Mouse (Mus musculus): Measurements from ENCODE around the gene Atp11a. TPM values are rescaled to one million over a fixed set of nuclear protein-coding genes. Genes with fewer than 3 reads are reported as not detected.

The Atp11a gene
- total RNA-seq, 1 experiment: 65.9 TPM

DNA sequence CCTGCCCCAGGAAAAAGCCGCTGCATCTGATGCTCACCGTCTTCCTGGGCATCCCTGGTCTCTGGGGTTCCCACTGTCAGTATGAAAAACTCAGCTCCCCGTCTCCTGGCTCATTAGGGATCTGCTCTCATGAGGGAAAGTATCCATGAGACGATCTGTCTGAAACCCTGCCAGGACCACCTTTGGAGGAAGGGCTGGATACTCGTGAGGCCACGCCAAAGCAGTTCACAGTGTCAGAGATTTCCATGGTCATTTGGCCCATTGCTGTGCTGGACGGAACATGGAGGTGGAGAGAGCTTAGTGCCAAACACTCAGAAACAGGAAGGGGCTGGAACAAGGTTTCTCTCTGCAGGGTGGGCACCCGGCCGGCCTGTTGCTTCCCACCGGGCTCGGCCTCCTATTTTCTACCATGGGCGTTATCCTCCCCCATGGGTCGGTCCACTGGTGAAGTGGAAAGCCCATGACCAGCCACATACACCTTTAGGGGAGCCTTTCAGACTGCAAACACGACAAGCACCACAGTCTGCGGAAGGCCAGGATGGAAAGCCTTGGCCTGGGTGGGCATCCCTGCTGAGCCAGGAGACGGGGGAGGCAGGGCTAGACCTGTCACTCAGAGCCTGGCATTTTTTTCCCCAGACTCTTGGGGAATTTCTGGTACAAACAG, 131.1 kb downstream of the Atp11a start:
- H3K27ac ChIP-seq (ENCODE audit: insufficient read depth, low read depth, low read length, poor library complexity, severe bottlenecking): no peak overlapping the region
- peaks cover 14% of the 10 kb centered on the region; the same call in 1 of the 2 replicates for H3K36me3 ChIP-seq (ENCODE audit: control insufficient read depth, insufficient read depth, low read length, poor library complexity, severe bottlenecking)
- H3K9ac ChIP-seq (ENCODE audit: insufficient read depth, low read depth, low read length, poor library complexity, severe bottlenecking): no peak overlapping the region
- in situ Hi-C loops (cut with MboI; ENCODE audit: low sequenced_read_pairs in 2 of 2, unreplicated experiment in 2 of 2): no loop called here
- TF ChIP-seq HCFC1 (IDR thresholded peaks at IDR 0.05; ENCODE audit: borderline replicate concordance, insufficient read depth, low read length) (no peak), ZNF384 (IDR thresholded peaks at IDR 0.05; ENCODE audit: low read depth, low read length) (no peak), CHD2 (IDR thresholded peaks at IDR 0.05; ENCODE audit: low read depth, low read length) (no peak), MAFK (IDR thresholded peaks at IDR 0.05; ENCODE audit: insufficient read depth, low read depth, low read length) (no peak), ZC3H11A (IDR thresholded peaks at IDR 0.05; ENCODE audit: borderline replicate concordance, low read depth, low read length) (no peak)
- peaks cover 0 to 4% of the 10 kb centered on the region in 2 experiments; a peak in 1 of 4 replicates for H3K4me1 ChIP-seq (ENCODE audit: control insufficient read depth in 2 of 2, insufficient read depth in 2 of 2, low read length in 2 of 2, poor library complexity in 1 of 2)
- DNase-seq (ENCODE audit: low read depth, low spot score): no peak
- H3K4me3 ChIP-seq (ENCODE audit: insufficient read depth in 1 of 2, low read depth in 1 of 2, low read length in 2 of 2, poor library complexity in 1 of 2, severe bottlenecking in 1 of 2): no peak overlapping the region
- no peaks in the 10 kb centered on the region for H3K9me3 ChIP-seq (ENCODE audit: control insufficient read depth, insufficient read depth, low read depth, low read length)

- H3K4me3 ChIP-seq (ENCODE audit: insufficient read depth in 1 of 2, low read depth in 1 of 2, low read length in 2 of 2, poor library complexity in 1 of 2, severe bottlenecking in 1 of 2): no peak overlapping the region
- H3K4me1 ChIP-seq (ENCODE audit: control insufficient read depth in 2 of 2, insufficient read depth in 2 of 2, low read length in 2 of 2, poor library complexity in 1 of 2): peaks cover 0 to 2% of the 10 kb centered on the region in 2 experiments; a peak in 1 of 4 replicates
- no peak for DNase-seq (ENCODE audit: low read depth, low spot score)
- H3K27ac ChIP-seq (ENCODE audit: insufficient read depth, low read depth, low read length, poor library complexity, severe bottlenecking): no peak overlapping the region
- no peak for TF ChIP-seq CHD2 (IDR thresholded peaks at IDR 0.05; ENCODE audit: low read depth, low read length)
- no peak for TF ChIP-seq MAFK (IDR thresholded peaks at IDR 0.05; ENCODE audit: insufficient read depth, low read depth, low read length)
- no peak for TF ChIP-seq ZC3H11A (IDR thresholded peaks at IDR 0.05; ENCODE audit: borderline replicate concordance, low read depth, low read length)
- TF ChIP-seq HCFC1 (IDR thresholded peaks at IDR 0.05; ENCODE audit: borderline replicate concordance, insufficient read depth, low read length): no peak
- no peak for TF ChIP-seq ZNF384 (IDR thresholded peaks at IDR 0.05; ENCODE audit: low read depth, low read length)
- no peak overlapping the region for H3K9ac ChIP-seq (ENCODE audit: insufficient read depth, low read depth, low read length, poor library complexity, severe bottlenecking)
- H3K9me3 ChIP-seq (ENCODE audit: control insufficient read depth, insufficient read depth, low read depth, low read length): no peaks in the 10 kb centered on the region
- H3K36me3 ChIP-seq (ENCODE audit: control insufficient read depth, insufficient read depth, low read length, poor library complexity, severe bottlenecking): peaks cover 12% of the 10 kb centered on the region; the same call in 1 of the 2 replicates
- in situ Hi-C loops (cut with MboI; ENCODE audit: low sequenced_read_pairs in 2 of 2, unreplicated experiment in 2 of 2): no loop called here
Observed at GRCm38 (mm10) chr8:12889046-12889598, 132.3 kb downstream of the Atp11a start.

- no peak for TF ChIP-seq CHD2 (IDR thresholded peaks at IDR 0.05; ENCODE audit: low read depth, low read length)
- no peak for TF ChIP-seq MAFK (IDR thresholded peaks at IDR 0.05; ENCODE audit: insufficient read depth, low read depth, low read length)
- TF ChIP-seq HCFC1 (IDR thresholded peaks at IDR 0.05; ENCODE audit: borderline replicate concordance, insufficient read depth, low read length): no peak
- TF ChIP-seq ZC3H11A (IDR thresholded peaks at IDR 0.05; ENCODE audit: borderline replicate concordance, low read depth, low read length): no peak
- TF ChIP-seq ZNF384 (IDR thresholded peaks at IDR 0.05; ENCODE audit: low read depth, low read length): no peak
- DNase-seq (ENCODE audit: low read depth, low spot score): no peak
- Histone ChIP-seq H3K9ac (ENCODE audit: insufficient read depth, low read depth, low read length, poor library complexity, severe bottlenecking) (no peak overlapping the region), H3K9me3 (ENCODE audit: control insufficient read depth, insufficient read depth, low read depth, low read length) (no peaks in the 10 kb centered on the region), H3K27ac (ENCODE audit: insufficient read depth, low read depth, low read length, poor library complexity, severe bottlenecking) (no peak overlapping the region), H3K4me3 (ENCODE audit: insufficient read depth in 1 of 2, low read depth in 1 of 2, low read length in 2 of 2, poor library complexity in 1 of 2, severe bottlenecking in 1 of 2) (no peak overlapping the region), H3K4me1 (ENCODE audit: control insufficient read depth in 2 of 2, insufficient read depth in 2 of 2, low read length in 2 of 2, poor library complexity in 1 of 2) (peaks cover 0 to 10% of the 10 kb centered on the region in 2 experiments; a peak in 1 of 4 replicates), H3K36me3 (ENCODE audit: control insufficient read depth, insufficient read depth, low read length, poor library complexity, severe bottlenecking) (peaks cover 3% of the 10 kb centered on the region; the same call in 1 of the 2 replicates)
- in situ Hi-C loops (cut with MboI; ENCODE audit: low sequenced_read_pairs in 2 of 2, unreplicated experiment in 2 of 2): no loop called here
Observed at GRCm38 (mm10) chr8:12892882-12893446, 136.2 kb downstream of the Atp11a start.

DNA sequence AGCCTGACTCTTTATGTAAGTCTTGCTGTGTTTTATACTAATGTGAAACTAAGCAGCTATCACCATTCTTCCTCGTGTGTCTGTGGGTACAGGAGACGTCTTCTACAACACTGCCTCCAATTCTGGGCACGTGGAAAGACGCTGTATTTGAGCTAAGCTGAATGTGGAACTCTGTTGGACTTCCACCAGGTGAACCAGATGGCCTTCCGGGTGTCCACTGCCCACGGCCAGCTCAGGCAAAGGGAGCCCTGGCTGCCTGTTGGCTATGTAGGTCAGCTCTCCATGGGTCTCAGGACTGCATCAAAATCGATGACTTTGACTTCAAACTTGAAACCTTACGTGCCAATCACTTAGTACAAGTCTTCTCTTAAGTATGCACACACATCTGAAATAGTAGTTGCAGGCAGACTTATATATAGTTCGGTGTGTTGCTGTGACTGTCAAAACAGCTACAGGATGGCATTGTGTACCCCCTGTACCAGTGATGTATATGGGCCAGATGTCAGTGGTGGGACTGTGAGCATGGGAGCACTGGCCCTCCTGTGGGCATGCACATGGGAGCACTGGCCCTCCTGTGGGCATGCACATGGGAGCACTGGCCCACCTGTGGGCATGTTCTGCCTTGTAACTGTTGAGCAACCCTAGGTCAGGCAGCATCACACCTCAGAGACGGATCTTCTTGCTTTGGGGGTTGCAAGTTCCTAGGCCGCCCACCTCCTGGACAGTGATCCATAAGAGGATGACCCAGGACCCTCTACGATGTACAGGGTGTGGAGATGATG, 137.2 kb downstream of the Atp11a start:
- TF ChIP-seq ZC3H11A (IDR thresholded peaks at IDR 0.05; ENCODE audit: borderline replicate concordance, low read depth, low read length): no peak
- no peak for TF ChIP-seq CHD2 (IDR thresholded peaks at IDR 0.05; ENCODE audit: low read depth, low read length)
- no peak for TF ChIP-seq ZNF384 (IDR thresholded peaks at IDR 0.05; ENCODE audit: low read depth, low read length)
- no peak for TF ChIP-seq HCFC1 (IDR thresholded peaks at IDR 0.05; ENCODE audit: borderline replicate concordance, insufficient read depth, low read length)
- TF ChIP-seq MAFK (IDR thresholded peaks at IDR 0.05; ENCODE audit: insufficient read depth, low read depth, low read length): no peak
- peaks cover 3% of the 10 kb centered on the region; the same call in 1 of the 2 replicates for H3K36me3 ChIP-seq (ENCODE audit: control insufficient read depth, insufficient read depth, low read length, poor library complexity, severe bottlenecking)
- H3K9me3 ChIP-seq (ENCODE audit: control insufficient read depth, insufficient read depth, low read depth, low read length): no peaks in the 10 kb centered on the region
- in situ Hi-C loops (cut with MboI; ENCODE audit: low sequenced_read_pairs in 2 of 2, unreplicated experiment in 2 of 2): no loop called here
- no peak overlapping the region for H3K9ac ChIP-seq (ENCODE audit: insufficient read depth, low read depth, low read length, poor library complexity, severe bottlenecking)
- H3K4me1 ChIP-seq (ENCODE audit: control insufficient read depth in 2 of 2, insufficient read depth in 2 of 2, low read length in 2 of 2, poor library complexity in 1 of 2): peaks cover 0 to 10% of the 10 kb centered on the region in 2 experiments; a peak in 1 of 4 replicates
- no peak for DNase-seq (ENCODE audit: low read depth, low spot score)
- no peak overlapping the region for H3K4me3 ChIP-seq (ENCODE audit: insufficient read depth in 1 of 2, low read depth in 1 of 2, low read length in 2 of 2, poor library complexity in 1 of 2, severe bottlenecking in 1 of 2)
- no peak overlapping the region for H3K27ac ChIP-seq (ENCODE audit: insufficient read depth, low read depth, low read length, poor library complexity, severe bottlenecking)
